Mouse (Mus musculus) lung, embryonic 14.5 days (tissue): ENCODE measurements around the gene Olfr1331. TPM values are rescaled to one million over a fixed set of nuclear protein-coding genes. Genes with fewer than 3 reads are reported as not detected.
A peak's percentile ranks its signal among the peaks of the same experiment; 100 is the strongest.
"Not testable (repeated sequence)": the region's sequence is repeated elsewhere in the genome, so short reads cannot be mapped to it uniquely, and the experiment has no call there.

Experiments used
- ATAC-seq: fragments of 200-750 bp; cut with Nextera tagmentation; 2 replicates; pipeline ENCODE4 v1.8.0; 2017; ENCODE audit warnings: mild to moderate bottlenecking, moderate TSS enrichment, moderate library complexity; ENCODE audit not compliant: insufficient read depth
- DNase-seq: peaks from one replicate; pipeline ENCODE4 v3.0.0-alpha.2; 2015
- H3K27ac ChIP-seq: fragments of 300-500 bp; sonication (generic); 2 replicates; pipeline ENCODE4 v1.5.1; 2014; ENCODE audit warnings: low read depth, mild to moderate bottlenecking, moderate library complexity
- H3K27me3 ChIP-seq: fragments of 300-500 bp; sonication (generic); 2 replicates; pipeline ENCODE4 v1.6.1; 2014; ENCODE audit warnings: low read length, control low read depth; ENCODE audit not compliant: insufficient read depth
- H3K36me3 ChIP-seq: fragments of 300-500 bp; sonication (generic); 2 replicates; pipeline ENCODE4 v1.6.1; 2014; ENCODE audit warnings: control low read depth; ENCODE audit not compliant: insufficient read depth
- H3K4me1 ChIP-seq: fragments of 300-500 bp; sonication (generic); 2 replicates; pipeline ENCODE4 v1.6.1; 2014; ENCODE audit warnings: antibody characterized with exemption, control low read depth; ENCODE audit not compliant: insufficient read depth
- H3K4me2 ChIP-seq: fragments of 300-500 bp; sonication (generic); 2 replicates; pipeline ENCODE4 v1.6.1; 2014; ENCODE audit warnings: mild to moderate bottlenecking
- H3K4me3 ChIP-seq: fragments of 300-500 bp; sonication (generic); 2 replicates; pipeline ENCODE4 v1.5.1; 2014; ENCODE audit warnings: low read depth, low read length
- H3K9ac ChIP-seq: fragments of 300-500 bp; sonication (generic); 2 replicates; pipeline ENCODE4 v1.6.1; 2014
- H3K9me3 ChIP-seq: fragments of 300-500 bp; sonication (generic); 2 replicates; pipeline ENCODE4 v1.6.1; 2016; ENCODE audit warnings: low read depth, low read length, control low read depth
- CTCF ChIP-seq: IDR thresholded peaks from 2 replicates; pipeline ENCODE4 v1.5.1; 2016; ENCODE audit warnings: antibody characterized with exemption, low read depth
- WGBS: fragments of 180-500 bp; shearing (Covaris S2); extraction: QIAGEN DNeasy Blood & Tissue Kit; methylation state at CpG from one replicate; pipeline ENCODE4 v1.1.7; 2014; 5-methylcytosine and 5-hydroxymethylcytosine counted together
- polyA plus RNA-seq: library from polyadenylated mRNA; unstranded; fragments of >200 nt; fragmentation: Nextera tagmentation; extraction: Ambion mirVana; gene quantifications from 2 replicates; pipeline ENCODE4 v1.2.1, GENCODE M21; 2014

The Olfr1331 gene
- polyA plus RNA-seq = not detected in 2 replicates

DNA sequence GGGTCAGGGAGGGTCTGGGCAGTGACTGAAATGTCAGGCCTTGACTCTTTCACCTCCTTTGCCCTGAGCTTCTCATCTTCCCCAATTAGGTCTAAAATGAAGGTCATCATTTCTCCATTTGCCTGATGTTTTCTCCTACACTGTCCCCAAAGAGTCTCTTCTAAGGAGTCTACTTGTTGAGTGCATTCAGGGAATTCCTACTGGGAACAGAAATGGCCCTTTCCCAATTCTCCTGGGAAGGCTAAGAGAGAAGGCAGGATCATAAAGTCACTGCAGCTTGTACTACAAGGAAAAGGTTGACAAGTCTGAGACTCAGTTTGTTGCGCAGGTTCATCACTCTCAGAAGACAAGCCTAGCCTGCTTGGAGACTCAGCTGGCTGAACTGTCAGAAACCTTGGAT, at the start of gene Olfr1331:
TSS of gene Olfr1331 (plus strand) at position 301 of the 400 bp plus-strand sequence.
- WGBS = 97% methylated on average over 1 of the region's 1 CpGs
- no peaks in the 10 kb centered on the region for H3K27me3 ChIP-seq
- H3K4me3 ChIP-seq = no peak within 1 kb of the TSS
- no peak for TF ChIP-seq CTCF
- no peak within 1 kb of the TSS for H3K9ac ChIP-seq
- H3K4me2 ChIP-seq = no peak within 1 kb of the TSS
- H3K27ac ChIP-seq = no peak within 1 kb of the TSS
- ATAC-seq = no peak
- H3K36me3 ChIP-seq = no peaks in the 10 kb centered on the region
- DNase-seq = no peak
- no peaks in the 10 kb centered on the region for H3K4me1 ChIP-seq
- no peaks in the 10 kb centered on the region for H3K9me3 ChIP-seq

DNA sequence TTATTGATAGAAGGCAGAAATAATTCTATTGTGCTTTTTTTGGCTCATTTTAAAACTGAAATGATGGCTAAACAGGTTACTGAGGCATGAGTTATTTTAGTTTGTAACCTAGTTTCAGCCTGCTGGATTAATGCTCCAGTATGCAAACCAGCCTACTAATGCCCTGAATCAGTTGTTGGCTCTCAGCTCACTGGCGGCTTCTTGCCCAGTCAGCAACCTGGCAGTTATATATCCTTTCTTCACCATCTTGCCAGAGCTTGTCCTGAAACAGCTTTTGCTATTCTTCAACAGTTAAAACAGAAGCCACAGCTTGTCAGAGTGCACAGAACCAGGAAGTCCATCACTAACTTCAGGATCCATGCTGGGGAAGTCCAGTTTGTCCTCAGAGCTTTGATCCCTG, 45.5 kb upstream of the Olfr1331 start:
- 79% methylated on average over 1 of the region's 1 CpGs for WGBS
- ATAC-seq = no peak

DNA sequence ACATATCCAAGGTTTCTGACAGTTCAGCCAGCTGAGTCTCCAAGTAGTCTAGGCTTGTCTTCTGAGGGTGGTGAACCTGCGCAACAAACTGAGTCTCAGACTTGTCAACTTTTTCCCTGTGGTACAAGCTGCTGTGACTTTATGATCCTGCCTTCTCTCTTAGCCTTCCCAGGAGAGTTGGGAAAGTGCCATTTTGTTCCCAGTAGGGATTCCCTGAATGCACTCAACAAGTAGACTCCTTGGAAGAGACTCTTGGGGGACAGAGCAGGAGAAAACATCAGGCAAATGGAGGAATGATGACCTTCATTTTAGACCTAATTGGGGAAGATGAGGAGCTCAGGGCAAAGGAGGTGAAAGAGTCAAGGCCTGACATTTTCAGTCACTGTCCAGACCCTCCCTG, 28.3 kb upstream of the Olfr1331 start, which contains the start of gene Olfr1333:
TSS of gene Olfr1333 (minus strand) at position 101 of the 400 bp plus-strand sequence.
- H3K27me3 ChIP-seq = no peaks in the 10 kb centered on the region
- H3K9me3 ChIP-seq = no peaks in the 10 kb centered on the region
- DNase-seq = no peak
- H3K9ac ChIP-seq = no peak within 1 kb of the TSS
- H3K4me3 ChIP-seq = no peak within 1 kb of the TSS
- 95% methylated on average over 1 of the region's 1 CpGs for whole genome bisulfite sequencing
- no peaks in the 10 kb centered on the region for H3K36me3 ChIP-seq
- TF ChIP-seq CTCF = no peak
- no peaks in the 10 kb centered on the region for H3K4me1 ChIP-seq
- no peak for ATAC-seq
- H3K27ac ChIP-seq = no peak within 1 kb of the TSS
- no peak within 1 kb of the TSS for H3K4me2 ChIP-seq

More for the DNA sequence above, 45.5 kb upstream of the Olfr1331 start:
- Histone ChIP-seq H3K4me1 (no peaks in the 10 kb centered on the region), H3K4me2 (no peak overlapping the region), H3K9me3 (no peaks in the 10 kb centered on the region), H3K4me3 (no peak overlapping the region), H3K9ac (no peak overlapping the region), H3K27me3 (no peaks in the 10 kb centered on the region), H3K36me3 (no peaks in the 10 kb centered on the region), H3K27ac (no peak overlapping the region)
- no peak for TF ChIP-seq CTCF
- DNase-seq = no peak

DNA sequence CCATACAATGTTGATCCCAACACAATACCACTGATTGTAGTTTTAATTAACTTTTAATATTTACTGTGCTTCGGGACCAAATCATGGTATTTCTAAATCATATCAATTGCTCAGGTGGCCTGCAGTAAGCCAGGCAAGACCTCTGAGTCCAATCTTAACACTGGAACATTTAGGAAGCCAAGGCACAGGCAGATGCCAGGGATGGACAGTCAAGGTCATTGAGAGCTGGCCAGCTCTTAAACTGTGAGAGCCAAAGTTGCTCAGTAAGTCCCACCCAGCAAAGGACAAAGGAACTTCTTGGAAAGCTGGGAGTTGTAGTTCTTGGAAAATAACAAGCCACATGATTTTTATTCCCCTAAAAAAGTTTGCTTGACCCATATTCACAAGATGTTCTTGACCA, 2.7 kb upstream of the Olfr1331 start:
- 77% methylated on average over 1 of the region's 1 CpGs for WGBS

DNA sequence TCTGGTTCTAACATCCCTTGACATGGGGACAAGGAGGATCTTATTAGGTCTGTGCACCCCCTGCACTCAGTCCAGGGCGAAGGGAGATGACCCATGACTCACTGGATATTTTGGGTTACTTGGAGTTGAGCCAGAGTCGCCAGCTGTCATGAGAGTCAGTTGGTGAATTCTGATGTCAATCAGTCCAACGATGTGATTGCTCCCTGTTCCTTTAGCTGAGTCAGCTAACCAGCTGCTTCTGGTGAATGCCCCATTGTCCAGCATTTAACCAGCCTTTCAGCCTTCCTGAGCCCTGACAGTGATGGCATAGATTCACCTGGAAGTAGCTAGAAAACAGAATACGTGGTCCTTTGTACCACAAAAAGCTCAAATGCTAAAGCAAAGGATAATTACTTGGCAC, 1.7 kb upstream of the Olfr1331 start:
- no peaks in the 10 kb centered on the region for H3K9me3 ChIP-seq
- no peak overlapping the region for H3K27ac ChIP-seq
- H3K4me2 ChIP-seq = no peak overlapping the region
- no peak overlapping the region for H3K4me3 ChIP-seq
- H3K36me3 ChIP-seq = no peaks in the 10 kb centered on the region
- no peak for TF ChIP-seq CTCF
- WGBS = 58% methylated on average over 4 of the region's 4 CpGs
- H3K9ac ChIP-seq = no peak overlapping the region
- no peak for ATAC-seq
- no peak for DNase-seq
- no peaks in the 10 kb centered on the region for H3K27me3 ChIP-seq
- H3K4me1 ChIP-seq = no peaks in the 10 kb centered on the region

More for the DNA sequence above, 2.7 kb upstream of the Olfr1331 start:
- H3K36me3 ChIP-seq = no peaks in the 10 kb centered on the region
- no peaks in the 10 kb centered on the region for H3K27me3 ChIP-seq
- no peak overlapping the region for H3K9ac ChIP-seq
- H3K9me3 ChIP-seq = no peaks in the 10 kb centered on the region
- no peak overlapping the region for H3K4me3 ChIP-seq
- TF ChIP-seq CTCF = no peak
- DNase-seq (no peak), ATAC-seq (no peak)
- H3K27ac ChIP-seq = no peak overlapping the region
- no peaks in the 10 kb centered on the region for H3K4me1 ChIP-seq
- no peak overlapping the region for H3K4me2 ChIP-seq

DNA sequence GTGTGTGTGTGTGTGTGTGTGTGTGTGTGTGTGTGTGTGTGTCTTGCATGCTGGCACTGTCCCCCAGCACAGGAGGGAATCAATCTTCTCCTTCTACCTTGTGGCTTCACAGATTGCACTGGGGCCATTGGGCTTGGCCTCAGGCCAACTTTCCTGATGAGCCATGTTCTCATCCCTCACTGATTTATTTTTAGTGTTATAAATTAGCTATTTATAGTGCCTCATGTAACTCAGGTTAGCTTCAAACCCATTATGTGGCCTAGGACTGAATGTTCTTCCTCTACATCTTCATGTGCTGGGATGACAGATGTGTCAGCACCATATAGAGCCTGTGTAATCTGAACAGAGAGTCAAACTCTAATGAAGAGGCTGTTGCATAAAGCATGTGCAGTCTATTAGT, 3.1 kb downstream of the Olfr1331 start:
- no peak overlapping the region for H3K4me3 ChIP-seq
- no peaks in the 10 kb centered on the region for H3K27me3 ChIP-seq
- no peaks in the 10 kb centered on the region for H3K9me3 ChIP-seq
- H3K4me2 ChIP-seq = no peak overlapping the region
- no peak overlapping the region for H3K27ac ChIP-seq
- no peak for TF ChIP-seq CTCF
- DNase-seq (no peak), ATAC-seq (no peak)
- H3K9ac ChIP-seq = no peak overlapping the region
- H3K4me1 ChIP-seq = no peaks in the 10 kb centered on the region
- no peaks in the 10 kb centered on the region for H3K36me3 ChIP-seq

DNA sequence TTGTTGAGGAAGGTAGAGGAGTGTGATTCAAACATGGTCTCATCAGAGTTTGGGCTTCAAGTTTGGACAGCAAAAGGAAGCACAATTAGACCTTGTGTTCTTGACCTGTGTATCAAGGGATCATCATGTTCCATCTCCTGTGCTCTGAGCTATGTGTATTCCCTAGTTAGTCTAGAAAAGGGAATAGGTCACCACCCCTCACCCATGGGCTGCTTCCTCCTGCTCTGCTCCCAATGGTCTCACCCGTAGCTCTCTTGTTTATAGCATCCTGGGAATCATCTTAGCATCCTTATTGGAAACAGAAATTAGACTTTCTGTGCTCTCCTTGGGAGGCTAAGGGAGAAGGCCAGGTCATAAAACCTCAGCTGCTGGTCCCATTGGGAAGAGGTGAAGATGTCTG, 23.8 kb downstream of the Olfr1331 start, which contains the start of gene Olfr1330:
TSS of gene Olfr1330 (plus strand) at position 301 of the 400 bp plus-strand sequence.
- Histone ChIP-seq H3K4me3 (no peak within 1 kb of the TSS), H3K4me1 (no peaks in the 10 kb centered on the region), H3K9me3 (no peaks in the 10 kb centered on the region), H3K4me2 (no peak within 1 kb of the TSS), H3K36me3 (no peaks in the 10 kb centered on the region), H3K27me3 (no peaks in the 10 kb centered on the region), H3K9ac (no peak within 1 kb of the TSS), H3K27ac (no peak within 1 kb of the TSS)
- TF ChIP-seq CTCF = no peak
- WGBS = 81% methylated on average over 1 of the region's 1 CpGs
- ATAC-seq (no peak), DNase-seq (no peak)

GRCm38 (mm10) chr4:118901981-118902380, 37.5 kb downstream of the Olfr1331 start:
- H3K9me3 ChIP-seq = no peaks in the 10 kb centered on the region
- WGBS = 60% methylated on average over 2 of the region's 2 CpGs
- H3K4me2 ChIP-seq = no peak overlapping the region
- H3K9ac ChIP-seq = no peak overlapping the region
- no peaks in the 10 kb centered on the region for H3K27me3 ChIP-seq
- no peaks in the 10 kb centered on the region for H3K36me3 ChIP-seq
- H3K4me1 ChIP-seq = no peaks in the 10 kb centered on the region
- no peak overlapping the region for H3K4me3 ChIP-seq
- no peak overlapping the region for H3K27ac ChIP-seq
- ATAC-seq = no peak
- no peak for TF ChIP-seq CTCF
- peak; percentile 4 for DNase-seq

- not testable (repeated sequence) for H3K9me3 ChIP-seq, ATAC-seq, H3K4me1 ChIP-seq, H3K27me3 ChIP-seq, H3K27ac ChIP-seq, H3K9ac ChIP-seq, H3K4me3 ChIP-seq, DNase-seq, H3K4me2 ChIP-seq, H3K36me3 ChIP-seq
- 43% methylated on average over 2 of the region's 2 CpGs for WGBS
Observed at GRCm38 (mm10) chr4:118917365-118917764, 52.9 kb downstream of the Olfr1331 start, which contains the start of gene Olfr1329. TSS of gene Olfr1329 (minus strand) at chr4:118917465.
